Mouse (Mus musculus) forebrain, postnatal 0 days (tissue): ENCODE data around the gene Hfe. TPM values are rescaled to one million over a fixed set of nuclear protein-coding genes. Genes with fewer than 3 reads are reported as not detected.
A peak's percentile ranks its signal among the peaks of the same experiment; 100 is the strongest.
"Not testable (repeated sequence)": the region's sequence is repeated elsewhere in the genome, so short reads cannot be mapped to it uniquely, and the experiment has no call there.

Experiments used
- ATAC-seq: fragments of 200-750 bp; cut with Nextera tagmentation; 2 replicates; pipeline ENCODE4 v1.8.0; 2017; ENCODE audit warnings: mild to moderate bottlenecking, moderate library complexity
- DNase-seq: peaks from one replicate; pipeline ENCODE4 v3.0.0-alpha.2; 2015
- H3K27ac ChIP-seq: fragments of 300-500 bp; sonication (generic); 2 replicates; pipeline ENCODE4 v1.5.1; 2014; ENCODE audit warnings: low read depth, mild to moderate bottlenecking, antibody characterized with exemption, low read length, moderate library complexity, mixed read lengths
- H3K27me3 ChIP-seq: fragments of 300-500 bp; sonication (generic); 2 replicates; pipeline ENCODE4 v1.6.1; 2014; ENCODE audit warnings: mild to moderate bottlenecking, low read length, mixed read lengths; ENCODE audit not compliant: insufficient read depth
- H3K36me3 ChIP-seq: fragments of 300-500 bp; sonication (generic); 2 replicates; pipeline ENCODE4 v1.6.1; 2014; ENCODE audit warnings: mild to moderate bottlenecking, moderate library complexity; ENCODE audit not compliant: insufficient read depth
- H3K4me1 ChIP-seq: fragments of 300-500 bp; sonication (generic); 2 replicates; pipeline ENCODE4 v1.6.1; 2014; ENCODE audit warnings: antibody characterized with exemption; ENCODE audit not compliant: insufficient read depth
- H3K4me2 ChIP-seq: fragments of 300-500 bp; sonication (generic); 2 replicates; pipeline ENCODE4 v1.6.1; 2014; ENCODE audit warnings: low read depth, mild to moderate bottlenecking, moderate library complexity
- H3K4me3 ChIP-seq: fragments of 300-500 bp; sonication (generic); 2 replicates; pipeline ENCODE4 v1.5.1; 2014; ENCODE audit warnings: low read depth, low read length, mixed read lengths
- H3K9ac ChIP-seq: fragments of 300-500 bp; sonication (generic); 2 replicates; pipeline ENCODE4 v1.6.1; 2014; ENCODE audit warnings: mild to moderate bottlenecking
- H3K9me3 ChIP-seq: fragments of 300-500 bp; sonication (generic); 2 replicates; pipeline ENCODE4 v1.6.1; 2016; ENCODE audit warnings: low read length
- CTCF ChIP-seq: sonication (generic); IDR thresholded peaks from 2 replicates; pipeline ENCODE4 v1.5.1; 2016; ENCODE audit warnings: antibody characterized with exemption, control low read depth, low read depth
- WGBS: fragments of 180-500 bp; shearing (Covaris S2); extraction: QIAGEN DNeasy Blood & Tissue Kit; methylation state at CpG from one replicate; pipeline ENCODE4 v1.1.7; 2014; 5-methylcytosine and 5-hydroxymethylcytosine counted together
- polyA plus RNA-seq: library from polyadenylated mRNA; unstranded; fragments of >200 nt; fragmentation: Nextera tagmentation; extraction: Ambion mirVana; gene quantifications from 2 replicates; pipeline ENCODE4 v1.2.1, GENCODE M21; 2015
- total RNA-seq: library from RNA; depleted of rRNA; stranded (reverse); fragments of >200 nt; gene quantifications from 2 replicates; pipeline ENCODE4 v1.2.3, GENCODE M21; 2014

Gene Hfe
- total and polyA plus RNA-seq, 2 experiments from 2014 or later: 3.6 to 6.0 TPM

DNA sequence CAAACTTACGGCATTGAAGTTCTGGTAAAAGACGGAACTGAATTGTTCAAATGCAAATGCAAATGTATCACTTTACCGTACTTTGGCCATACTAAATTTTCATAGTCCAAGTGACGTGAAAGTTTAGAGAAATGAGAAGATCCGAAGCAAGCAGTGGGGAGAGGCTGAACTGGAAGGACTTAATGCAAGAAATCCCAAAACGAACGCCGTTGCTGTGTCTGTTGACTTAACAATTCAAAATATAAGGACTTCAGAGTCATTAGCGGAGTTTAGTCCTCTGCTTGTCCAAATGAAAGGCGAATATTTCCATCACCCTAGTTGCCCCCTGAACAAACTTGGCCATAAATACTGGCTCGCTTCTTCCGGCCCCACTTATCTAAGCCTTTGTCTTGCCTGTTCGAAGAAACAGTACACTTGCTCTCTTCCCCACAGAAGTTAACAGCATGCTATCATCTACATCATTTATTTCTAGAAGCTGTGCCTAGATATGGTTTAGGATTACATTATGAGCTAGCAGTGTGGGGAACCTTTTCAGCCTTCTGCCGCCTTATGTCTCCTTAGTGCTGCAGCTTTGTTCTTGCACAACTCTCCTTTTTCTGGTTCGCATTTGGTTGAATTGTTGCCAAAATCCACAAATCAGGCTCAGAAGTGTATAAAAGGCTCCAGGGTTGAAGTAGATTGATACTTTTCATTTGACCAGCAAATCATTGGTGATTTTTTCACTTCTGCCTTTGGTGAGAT is 25.4 kb downstream of the Hfe start:
- Histone ChIP-seq H3K27ac (peak overlapping the region; percentile 92), H3K36me3 (no peaks in the 10 kb centered on the region), H3K4me1 (peaks cover 16% of the 10 kb centered on the region), H3K4me3 (peak overlapping the region; percentile 47), H3K4me2 (peak overlapping the region; percentile 73), H3K9ac (peak overlapping the region; percentile 68), H3K9me3 (no peaks in the 10 kb centered on the region), H3K27me3 (no peaks in the 10 kb centered on the region)
- no peak for TF ChIP-seq CTCF
- ATAC-seq (no peak), DNase-seq (peak; percentile 61)
- WGBS: 3% methylated on average over 15 of the region's 15 CpGs

GRCm38 (mm10) chr13:23684295-23684945 is 26.2 kb downstream of the Hfe start:
- Histone ChIP-seq H3K4me1 (peaks cover 16% of the 10 kb centered on the region), H3K4me3 (peak overlapping the region; percentile 47), H3K4me2 (peak overlapping the region; percentile 73), H3K27ac (peak overlapping the region; percentile 92), H3K9ac (peak overlapping the region; percentile 68)
- DNase-seq (peak; percentile 88), ATAC-seq (peak; percentile 42)
- not testable (repeated sequence) for H3K36me3 ChIP-seq, H3K27me3 ChIP-seq, H3K9me3 ChIP-seq
- under 1% methylated on average over 11 of the region's 37 CpGs for WGBS

- Histone ChIP-seq H3K27me3 (no peaks in the 10 kb centered on the region), H3K36me3 (no peaks in the 10 kb centered on the region), H3K4me3 (peak within 1 kb of the TSS; percentile 47), H3K4me2 (peak within 1 kb of the TSS; percentile 73), H3K4me1 (peaks cover 16% of the 10 kb centered on the region), H3K9me3 (no peaks in the 10 kb centered on the region), H3K27ac (peak within 1 kb of the TSS; percentile 92), H3K9ac (peak within 1 kb of the TSS; percentile 68)
- ATAC-seq (peak; percentile 98), DNase-seq (peak; percentile 95)
- peak; percentile 19; the same call in 1 of the 2 replicates for TF ChIP-seq CTCF
- under 1% methylated on average over 32 of the region's 32 CpGs for WGBS
These were observed 26.8 kb downstream of the Hfe start, which contains the start of the genes Hist1h2ac and Hist1h2bc for GRCm38 (mm10) chr13:23683755-23684281. TSS of gene Hist1h2ac (minus strand) at chr13:23683948. TSS of gene Hist1h2bc (plus strand) at chr13:23684199.

- Histone ChIP-seq H3K4me1 (peaks cover 16% of the 10 kb centered on the region), H3K9ac (peak overlapping the region; percentile 51), H3K4me2 (peak overlapping the region; percentile 73), H3K4me3 (peak overlapping the region; percentile 47), H3K27ac (peak overlapping the region; percentile 90)
- 7% methylated on average over 13 of the region's 30 CpGs for WGBS
- not testable (repeated sequence) for H3K27me3 ChIP-seq, H3K9me3 ChIP-seq, H3K36me3 ChIP-seq
- ATAC-seq (peak; percentile 45), DNase-seq (peak; percentile 14)
These were observed 27.5 kb downstream of the Hfe start for GRCm38 (mm10) chr13:23682947-23683754.

DNA sequence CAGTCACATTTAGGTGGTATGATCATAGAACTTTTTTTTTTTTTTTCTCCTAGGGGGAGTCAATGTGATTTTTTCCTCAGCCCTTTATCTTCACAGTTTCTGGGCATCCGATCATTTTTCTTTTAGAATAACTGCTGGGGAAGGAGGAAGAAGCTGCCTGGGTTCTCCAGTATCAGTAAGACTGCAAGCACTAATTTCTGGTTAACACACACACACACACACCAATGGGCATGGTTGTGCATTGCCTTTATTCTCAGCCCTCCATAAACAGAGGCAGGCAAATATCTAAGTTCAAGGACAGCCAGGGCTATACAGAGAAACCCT is 28.1 kb downstream of the Hfe start:
- Histone ChIP-seq H3K27me3 (no peaks in the 10 kb centered on the region), H3K4me1 (peaks cover 16% of the 10 kb centered on the region), H3K9ac (0 out of 2 replicates have a peak overlapping the region, but pooled peaks have one; percentile 51), H3K36me3 (no peaks in the 10 kb centered on the region), H3K9me3 (no peaks in the 10 kb centered on the region), H3K4me3 (no peak overlapping the region), H3K27ac (0 out of 2 replicates have a peak overlapping the region, but pooled peaks have one; percentile 90), H3K4me2 (peak overlapping the region; percentile 73)
- WGBS: 46% methylated on average over 1 of the region's 1 CpGs
- no peak for DNase-seq
- no peak for ATAC-seq
- TF ChIP-seq CTCF: no peak

DNA sequence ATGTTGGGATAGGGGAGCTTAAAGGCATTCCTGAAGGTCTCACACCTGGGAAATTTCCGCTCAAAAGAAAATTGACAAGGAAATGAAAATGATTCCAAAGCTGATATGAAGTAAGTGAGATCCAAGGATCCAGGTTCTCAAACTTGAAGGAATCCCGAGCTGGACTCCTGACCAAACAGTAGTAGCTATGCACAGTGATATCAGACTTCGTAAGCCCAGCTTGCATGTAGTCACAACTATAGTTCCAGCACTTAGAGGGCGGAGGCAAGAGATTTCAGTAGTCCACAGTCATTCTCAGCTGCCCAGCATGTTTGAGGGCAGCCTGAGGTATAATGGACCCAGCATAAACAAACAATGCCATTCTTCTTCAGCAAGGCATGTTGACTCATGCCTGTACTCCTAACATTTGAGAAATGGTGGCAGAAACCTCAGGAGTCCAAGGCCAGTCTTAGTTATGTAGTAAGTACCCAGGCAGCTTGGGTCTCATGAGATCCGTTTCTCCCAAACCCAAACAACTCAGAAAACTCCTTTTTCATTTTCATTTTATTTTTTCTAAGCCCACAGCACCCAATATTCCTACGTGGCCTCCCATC is 28.6 kb downstream of the Hfe start:
- TF ChIP-seq CTCF: no peak
- WGBS: 86% methylated on average over 6 of the region's 6 CpGs
- Histone ChIP-seq H3K4me3 (no peak overlapping the region), H3K27ac (no peak overlapping the region), H3K4me2 (no peak overlapping the region), H3K27me3 (no peaks in the 10 kb centered on the region), H3K4me1 (peaks cover 16% of the 10 kb centered on the region), H3K36me3 (no peaks in the 10 kb centered on the region), H3K9me3 (no peaks in the 10 kb centered on the region), H3K9ac (no peak overlapping the region)
- no peak for DNase-seq
- ATAC-seq: no peak
